Mouse (Mus musculus): ENCODE data around the gene Rbms2.
"Not testable (repeated sequence)": the region's sequence is repeated elsewhere in the genome, so short reads cannot be mapped to it uniquely, and the experiment has no call there.

Rbms2 gene

GRCm38 (mm10) chr10:128179989-128180388 is at the start of gene Rbms2:
Gene Rbms2, minus strand, starts transcription at chr10:128180297.
- no peak for DNase-seq (ENCODE audit: low spot score)

DNA sequence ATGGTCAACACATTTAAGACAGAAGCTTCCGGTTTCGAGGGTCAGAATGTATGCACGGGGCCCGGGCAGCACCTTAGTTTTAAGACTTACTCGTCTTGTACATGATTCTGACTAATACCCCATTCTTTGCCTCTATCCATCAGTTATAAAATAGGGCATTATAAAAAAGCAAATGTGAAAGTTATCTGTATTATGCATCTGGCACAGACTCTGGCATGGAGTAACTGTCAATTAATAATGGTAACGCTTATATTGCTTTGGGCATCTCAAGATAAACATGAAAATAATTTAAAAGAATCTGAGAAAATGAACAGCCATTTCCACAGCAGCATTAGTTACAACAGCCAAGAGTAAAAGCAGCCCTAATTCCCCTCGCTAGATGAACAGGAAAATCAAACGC is 47.9 kb upstream of the Rbms2 start:
- DNase-seq (ENCODE audit: low spot score) = no peak

- no peak for DNase-seq (ENCODE audit: low spot score)
Measured at GRCm38 (mm10) chr10:128227592-128227991, 47.5 kb upstream of the Rbms2 start.

DNA sequence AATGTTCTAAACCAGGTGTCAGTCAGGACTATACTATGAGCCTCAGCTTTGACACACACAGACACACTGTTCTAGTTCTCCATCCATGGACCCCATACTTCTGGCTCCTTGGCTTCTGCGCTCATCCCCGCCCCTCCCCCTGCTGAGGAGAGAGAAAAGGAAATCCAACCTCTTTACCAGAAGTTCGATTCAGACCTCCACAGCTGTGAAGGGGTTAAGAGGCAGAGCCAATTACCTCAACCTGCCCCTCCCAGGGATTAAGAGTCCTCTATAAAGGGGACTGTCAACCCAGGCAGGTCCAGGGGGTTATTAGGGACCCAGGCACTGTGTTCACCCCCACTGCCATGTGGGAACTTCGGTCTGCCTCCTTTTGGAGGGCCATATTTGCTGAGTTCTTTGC is 45.4 kb upstream of the Rbms2 start, which contains the start of gene Mip:
Gene Mip (plus strand): TSS at position 301 of the 400 bp plus-strand sequence.
- DNase-seq (ENCODE audit: low spot score) = no peak

- no peak for DNase-seq (ENCODE audit: low spot score)
Measured at GRCm38 (mm10) chr10:128225064-128225463, 45.0 kb upstream of the Rbms2 start.

DNA sequence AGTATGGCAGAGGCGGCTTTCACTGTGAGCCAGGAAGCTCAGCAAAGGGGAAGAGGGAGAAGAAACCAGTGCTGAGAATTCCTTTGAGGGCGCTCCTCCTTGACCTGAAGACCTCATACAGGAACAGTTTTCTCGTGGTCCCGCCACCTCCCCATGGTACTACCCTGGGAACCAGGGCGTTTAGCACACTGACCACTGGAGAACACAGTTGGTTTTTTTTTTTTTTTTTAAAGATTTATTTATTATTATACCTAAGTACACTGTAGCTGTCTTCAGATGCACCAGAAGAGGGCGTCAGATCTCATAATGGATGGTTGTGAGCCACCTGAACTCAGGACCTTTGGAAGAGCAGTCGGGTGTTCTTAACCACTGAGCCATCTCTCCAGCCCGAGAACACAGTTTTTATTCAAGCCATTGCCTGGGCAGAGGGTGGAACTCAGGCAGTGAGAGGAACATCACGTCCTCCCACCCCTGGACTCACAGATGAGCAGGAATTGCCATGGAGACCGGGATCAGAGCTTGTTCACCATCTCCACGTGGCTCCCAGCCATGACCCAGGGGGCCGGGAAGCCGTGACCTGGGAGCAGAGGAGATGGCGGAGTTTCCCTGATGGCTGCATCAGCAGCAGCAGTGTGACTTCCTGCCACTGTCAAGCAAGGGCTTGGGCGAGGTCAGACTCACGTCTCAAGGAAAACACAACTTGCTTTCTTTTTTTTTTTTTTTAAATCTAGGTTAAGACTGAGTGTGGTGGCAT is 41.6 kb upstream of the Rbms2 start:
- DNase-seq (ENCODE audit: low spot score) = no peak

- no peak for DNase-seq (ENCODE audit: low spot score)
Measured at GRCm38 (mm10) chr10:128218387-128219117, 38.5 kb upstream of the Rbms2 start.

DNA sequence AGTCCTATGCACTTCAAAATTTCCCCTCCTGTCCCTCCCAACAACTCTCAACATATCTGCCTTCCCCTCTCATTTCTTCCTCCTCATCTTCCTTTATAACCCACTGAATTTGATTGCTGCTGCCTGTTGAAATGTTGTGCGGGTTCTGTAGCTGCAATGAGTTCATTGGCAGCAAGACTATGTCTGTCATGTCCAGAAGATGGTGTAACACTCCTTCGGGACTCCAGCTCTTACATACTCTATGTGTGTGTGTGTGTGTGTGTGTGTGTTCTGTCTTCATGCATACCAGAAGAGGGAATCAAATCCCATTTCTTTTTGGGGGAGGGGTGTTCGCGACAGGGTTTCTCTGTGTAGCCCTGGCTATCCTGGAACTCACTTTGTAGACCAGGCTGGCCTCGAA is 34.9 kb upstream of the Rbms2 start:
- DNase-seq (ENCODE audit: low spot score) = no peak

GRCm38 (mm10) chr10:128214112-128214511 is 34.0 kb upstream of the Rbms2 start:
- not testable (repeated sequence) for DNase-seq (ENCODE audit: low spot score)

- no peak for DNase-seq (ENCODE audit: low spot score)
Measured at GRCm38 (mm10) chr10:128212871-128213323, 32.8 kb upstream of the Rbms2 start.

DNA sequence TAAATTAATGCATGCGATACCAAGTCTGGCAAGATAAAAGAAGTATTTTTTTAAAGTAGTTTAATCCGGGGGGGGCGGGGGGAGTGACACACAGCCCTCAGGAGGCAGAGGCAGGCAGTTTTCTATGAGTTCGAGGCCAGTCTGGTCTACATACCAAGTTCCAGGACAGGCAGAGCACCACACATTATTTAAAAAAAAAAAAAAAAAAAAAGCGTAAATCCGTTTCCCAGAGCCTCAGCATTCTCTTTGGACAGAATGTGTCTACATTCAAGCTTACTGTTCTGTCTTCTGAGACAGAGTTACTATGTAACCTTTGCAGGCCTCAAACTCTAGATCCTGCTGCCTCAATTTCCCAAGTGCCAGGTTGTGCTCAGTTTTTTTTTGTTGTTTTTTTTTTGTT is 32.1 kb upstream of the Rbms2 start:
- DNase-seq (ENCODE audit: low spot score) = no peak

DNA sequence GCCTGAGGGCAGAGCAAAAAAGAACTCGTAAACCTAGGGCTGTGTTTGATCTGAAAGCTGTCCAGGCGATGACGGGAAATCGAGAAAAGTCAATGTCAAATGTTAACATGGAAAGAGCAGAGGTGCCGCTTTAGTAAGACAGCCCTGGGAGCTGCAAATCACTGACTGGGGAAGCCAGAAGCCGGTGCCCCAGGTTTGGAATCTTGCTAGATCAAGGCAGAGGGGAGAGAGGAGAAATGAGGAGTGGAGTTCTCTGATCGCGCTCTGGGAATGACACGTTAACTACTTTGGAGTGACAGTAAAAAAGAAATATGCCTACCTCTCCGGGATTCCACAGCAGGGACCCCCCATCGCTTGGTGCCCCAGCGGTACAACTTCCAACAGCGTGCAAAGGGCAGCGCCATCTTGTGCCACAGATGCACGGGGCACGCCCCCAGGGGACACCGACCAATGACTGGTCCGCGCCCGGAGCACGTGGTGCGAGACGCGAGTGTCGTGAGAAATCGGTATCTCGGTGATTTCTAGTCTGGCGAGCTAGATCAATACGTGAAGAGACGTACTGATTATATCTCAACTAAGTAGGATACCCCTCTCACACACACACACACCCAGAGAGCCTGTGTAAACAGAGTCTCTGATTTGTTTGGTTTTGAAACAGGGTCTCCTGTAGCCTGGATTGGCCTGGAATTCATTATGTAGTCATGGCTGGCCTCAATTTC is 31.5 kb upstream of the Rbms2 start, which contains the start of gene Spryd4:
Gene Spryd4 (minus strand): TSS at position 418 of the 719 bp plus-strand sequence.
- peak; percentile 61 for DNase-seq (ENCODE audit: low spot score)

DNA sequence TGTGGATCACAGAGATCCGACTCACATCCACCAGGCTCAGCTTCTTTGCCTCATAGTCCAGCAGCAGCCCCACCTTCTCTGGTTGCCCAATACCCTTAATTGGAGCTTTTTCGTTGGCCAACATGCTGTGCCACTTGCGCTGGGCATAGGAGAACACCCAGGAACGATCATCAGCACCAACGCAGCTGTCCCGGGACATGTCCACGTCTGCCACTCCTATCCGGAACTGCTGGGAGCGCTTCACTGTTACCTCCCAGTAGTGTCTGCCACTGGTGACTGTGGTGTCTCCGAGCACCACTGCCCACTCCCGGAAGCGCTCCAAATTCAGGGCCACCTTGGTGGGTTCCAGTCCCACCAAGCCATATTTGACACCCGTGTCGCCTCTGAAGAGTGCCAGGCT is 30.9 kb upstream of the Rbms2 start:
- no peak for DNase-seq (ENCODE audit: low spot score)

DNA sequence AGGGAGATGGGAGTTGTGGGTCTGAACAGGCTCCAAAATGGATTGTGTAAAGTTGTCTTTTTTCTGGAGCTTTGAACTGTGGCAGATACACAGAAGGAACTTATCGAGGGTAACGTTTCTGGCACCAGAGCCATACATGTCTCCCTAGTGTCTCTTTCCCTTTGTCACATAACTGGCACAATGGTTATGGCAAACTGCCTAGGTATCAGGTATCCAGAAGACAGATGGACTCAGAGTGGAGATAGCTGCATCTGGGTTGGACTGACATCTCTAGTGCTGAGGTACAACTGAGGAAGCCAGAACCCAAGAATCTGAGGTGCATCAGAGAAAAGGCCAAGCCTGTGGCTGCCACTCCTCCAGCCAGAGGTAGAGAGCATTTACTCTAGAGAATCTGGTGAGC is 30.0 kb upstream of the Rbms2 start:
- no peak for DNase-seq (ENCODE audit: low spot score)

DNA sequence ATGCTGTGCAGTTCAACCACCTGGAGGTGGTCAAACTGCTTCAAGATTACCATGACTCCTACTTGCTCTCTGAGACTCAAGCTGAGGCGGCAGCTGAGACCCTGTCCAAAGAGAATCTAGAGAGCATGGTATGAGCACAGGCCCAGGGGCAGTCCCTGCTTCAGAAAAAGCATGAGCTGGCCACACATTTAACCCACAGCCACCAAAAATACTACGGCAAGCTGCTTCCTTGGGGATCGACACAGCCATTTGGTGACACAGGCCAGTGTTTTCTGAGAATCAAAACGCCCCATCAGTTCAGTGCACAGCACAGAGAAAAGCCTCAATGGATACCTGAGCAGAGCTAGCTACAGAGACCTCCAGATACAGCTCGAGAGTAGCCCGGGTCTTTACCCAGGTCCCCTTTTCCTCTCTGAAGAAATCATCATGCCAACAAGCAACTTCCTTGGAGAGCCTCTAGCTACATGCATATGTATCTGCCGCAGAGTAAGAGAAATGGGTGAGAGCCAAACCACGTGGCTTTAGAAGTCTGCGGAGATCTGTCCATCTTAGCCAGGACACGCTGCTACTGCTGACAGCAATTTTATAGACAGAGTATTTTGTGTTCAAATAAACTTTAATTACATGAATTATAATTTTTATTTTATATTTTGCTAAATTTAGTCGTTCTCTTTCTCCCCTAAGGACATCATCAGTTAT is 29.4 kb upstream of the Rbms2 start:
- DNase-seq (ENCODE audit: low spot score) = no peak

GRCm38 (mm10) chr10:128208326-128208725 is 28.2 kb upstream of the Rbms2 start:
- no peak for DNase-seq (ENCODE audit: low spot score)

DNA sequence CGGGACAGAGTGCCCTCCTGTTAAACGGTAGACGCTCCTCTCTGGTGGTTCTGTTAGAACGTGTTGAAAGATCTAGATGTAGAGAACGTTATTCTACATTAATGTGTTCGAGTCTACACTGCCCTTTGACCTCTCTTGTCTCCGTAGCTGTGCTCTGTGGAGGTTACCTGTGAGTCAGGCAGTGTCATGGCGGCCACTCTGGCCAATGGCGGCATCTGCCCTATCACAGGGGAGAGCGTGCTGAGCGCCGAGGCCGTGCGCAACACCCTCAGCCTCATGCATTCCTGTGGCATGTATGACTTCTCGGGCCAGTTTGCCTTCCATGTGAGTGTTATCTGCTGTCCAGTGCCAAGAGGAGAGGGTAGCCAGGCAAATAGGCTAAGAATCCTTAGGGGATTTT is 24.8 kb upstream of the Rbms2 start:
- DNase-seq (ENCODE audit: low spot score) = no peak

- no peak for DNase-seq (ENCODE audit: low spot score)
Measured at GRCm38 (mm10) chr10:128201856-128202255, 21.8 kb upstream of the Rbms2 start.

- no peak for DNase-seq (ENCODE audit: low spot score)
Measured at GRCm38 (mm10) chr10:128194551-128195461, 14.7 kb upstream of the Rbms2 start.

- peak; percentile 90 for DNase-seq (ENCODE audit: low spot score)
Measured at GRCm38 (mm10) chr10:128194024-128194550, 14.0 kb upstream of the Rbms2 start, which contains the start of gene Gls2. Gene Gls2, plus strand, starts transcription at chr10:128194457.

DNA sequence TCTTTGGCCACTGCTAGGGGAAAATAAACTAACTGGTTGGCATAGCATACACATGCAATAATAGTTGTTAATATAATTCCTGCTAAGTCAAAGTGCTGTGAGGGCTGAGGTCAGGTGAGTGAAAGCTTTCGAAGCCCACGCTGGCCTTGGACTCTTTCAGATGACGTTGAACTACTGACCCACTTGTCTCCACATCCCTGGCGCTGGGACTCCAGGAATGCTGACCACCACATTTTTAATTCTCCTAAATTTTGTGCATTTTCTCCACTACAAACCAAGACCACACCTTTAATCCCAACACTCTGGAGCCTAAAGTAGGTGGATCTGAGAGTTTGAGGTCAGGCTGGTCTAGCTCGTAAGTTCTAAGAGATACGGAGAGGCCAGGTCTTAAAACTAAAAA is 13.0 kb upstream of the Rbms2 start:
- no peak for DNase-seq (ENCODE audit: low spot score)
